Mouse (Mus musculus) cerebellum, postnatal 25 days (tissue): ENCODE data around the gene Cpa4.

ENCODE experiments used
- DNase-seq, 2 experiments: peaks; one replicate each; pipeline ENCODE4 v3.0.0; 2021; ENCODE audit warnings: mixed read lengths in 2 of 2

Gene Cpa4

GRCm38 (mm10) chr6:30635361-30635862 lies 67.2 kb downstream of the Cpa4 start:
- no peak for DNase-seq

DNA sequence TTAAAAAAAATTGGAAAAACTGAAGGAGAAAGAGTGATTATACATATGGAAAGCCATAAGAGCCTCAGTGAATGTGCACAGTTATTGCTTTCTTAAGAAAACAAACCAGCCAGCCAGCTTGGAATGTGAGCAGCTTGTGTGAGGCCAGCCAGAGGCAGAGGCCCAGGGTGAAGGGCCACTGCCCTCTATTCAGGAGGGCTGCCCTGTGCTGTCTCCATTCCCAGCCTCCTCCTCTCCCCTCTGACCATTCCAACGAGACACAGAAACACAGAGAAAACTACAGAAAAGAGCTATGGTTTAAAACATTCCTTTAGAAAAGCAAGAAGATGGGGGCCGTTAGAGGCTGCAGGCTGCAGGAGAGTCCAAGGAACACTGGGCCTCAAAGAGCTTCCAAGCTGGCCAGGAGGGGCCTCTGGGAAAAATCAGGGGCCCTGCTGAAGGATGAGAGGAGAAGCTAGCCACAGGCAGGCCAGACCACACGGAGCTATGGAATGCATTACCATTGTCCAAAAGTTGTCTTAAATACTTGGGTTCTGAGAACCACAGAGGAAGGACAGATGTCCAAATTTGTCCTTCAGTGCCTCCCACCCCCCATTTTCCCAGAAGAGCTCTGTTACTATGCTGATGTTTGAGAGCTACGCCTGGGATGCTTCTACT lies 68.1 kb downstream of the Cpa4 start:
- no peak for DNase-seq

GRCm38 (mm10) chr6:30638674-30639268 lies 70.6 kb downstream of the Cpa4 start, which contains the start of gene Cpa1:
Gene Cpa1, plus strand, starts transcription at chr6:30639218.
- no peak for DNase-seq
